Mouse (Mus musculus): ENCODE results near the gene Atp6v1f.

- TF ChIP-seq MAFK (IDR thresholded peaks at IDR 0.05; ENCODE audit: insufficient read depth, low read depth, low read length): no peak
- no peak for TF ChIP-seq ZC3H11A (IDR thresholded peaks at IDR 0.05; ENCODE audit: borderline replicate concordance, low read depth, low read length)
- TF ChIP-seq CHD2 (IDR thresholded peaks at IDR 0.05; ENCODE audit: low read depth, low read length): no peak
- TF ChIP-seq HCFC1 (IDR thresholded peaks at IDR 0.05; ENCODE audit: borderline replicate concordance, insufficient read depth, low read length): no peak
These were observed 3.6 kb downstream of the Atp6v1f start, which contains the start of gene Atp6v1fnb for GRCm38 (mm10) chr6:29471137-29471536.
